Mouse (Mus musculus) CH12.LX (cell line): ENCODE results near the gene Slc26a8.

Experiments used
- BHLHE40 ChIP-seq: IDR thresholded peaks from 2 replicates; pipeline ENCODE4 v1.6.1; 2011; ENCODE audit warnings: mild to moderate bottlenecking, low read depth, low read length, improper control_type of control experiment
- CTCF ChIP-seq, 2 experiments: IDR thresholded peaks in 1 of 2; conservative IDR thresholded peaks in 1 of 2; 2 replicates each; pipeline ENCODE4 v1.5.1; 2011 to 2012; ENCODE audit warnings: low read depth in 2 of 2, low read length in 2 of 2, improper control_type of control experiment in 1 of 2, inconsistent platforms in 1 of 2, mild to moderate bottlenecking in 1 of 2, moderate library complexity in 1 of 2
- POLR2A ChIP-seq: IDR thresholded peaks from 2 replicates; pipeline ENCODE4 v1.6.1; 2011; ENCODE audit warnings: low read depth, mild to moderate bottlenecking, improper control_type of control experiment, low read length

- TF ChIP-seq POLR2A (no peak), CTCF (conservative IDR thresholded peaks at IDR 0.05 in 1 of 2, IDR thresholded peaks at IDR 0.05 in 1 of 2; ENCODE audit: low read depth in 2 of 2, low read length in 2 of 2) (no peak), BHLHE40 (no peak)
Measured at GRCm38 (mm10) chr17:28637711-28638690, 52.0 kb downstream of the Slc26a8 start.
